8 mouse cellular contexts compared by ENCODE assay signal in the genomic region with DNA sequence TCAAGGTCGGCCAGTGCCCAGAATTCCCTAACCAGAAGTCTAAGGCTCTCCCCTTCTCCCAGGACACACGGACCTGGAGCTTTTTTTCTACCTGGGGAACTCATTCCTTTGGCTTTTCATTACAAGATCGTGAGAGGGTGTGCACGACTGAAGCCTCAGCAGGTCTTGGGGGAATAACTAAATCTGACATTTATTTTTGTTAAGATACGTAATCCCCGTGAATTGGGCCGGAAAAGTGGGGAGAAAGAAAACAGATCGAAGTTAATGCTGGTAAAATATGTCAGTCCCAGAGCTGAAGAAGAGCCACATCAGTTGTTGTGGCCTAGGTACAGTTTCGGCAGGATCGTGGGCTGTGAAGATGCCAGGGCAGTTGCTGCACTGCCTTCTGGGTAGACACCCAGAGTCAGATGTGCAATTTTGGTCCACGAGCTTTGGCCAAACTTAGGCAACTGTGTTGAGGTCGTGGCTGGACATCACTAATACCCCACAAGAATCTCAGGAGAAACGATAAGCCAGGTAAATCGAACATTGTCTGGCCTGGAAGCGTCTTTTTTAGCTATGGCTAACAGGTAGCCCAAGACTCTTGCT. TPM values are rescaled to one million over a fixed set of nuclear protein-coding genes. Genes with fewer than 3 reads are reported as not detected.
DNase-seq lines count a peak whose midpoint lies in the region; TF ChIP-seq lines count a peak whose summit lies in the region.

No protein-coding gene starts in this region.

- H3K9me3 ChIP-seq in midbrain, embryonic 10.5 days (replicated peaks), result no peaks in the 10 kb centered on the region

- H3K4me3 ChIP-seq in lung, adult 2 months (replicated peaks; ENCODE audit: extremely low read depth, low read depth, low read length), result peak overlapping the region; percentile 82
- peak overlapping the region; percentile 76 for H3K4me3 ChIP-seq in cortical plate, adult 2 months (ENCODE audit: insufficient read depth, low read length)
- H3K4me3 ChIP-seq in midbrain, embryonic 10.5 days, result peak overlapping the region; percentile 88

- peak; percentile 25; the same call in 1 of the 2 replicates for TF ChIP-seq POLR2A in lung, adult 2 months (IDR thresholded peaks at IDR 0.05; ENCODE audit: borderline replicate concordance, extremely low read depth, low read depth, low read length)
- peak; percentile 32; the same call in 1 of the 2 replicates for TF ChIP-seq POLR2A in cortical plate, adult 2 months (IDR thresholded peaks at IDR 0.05; ENCODE audit: extremely low read depth, insufficient read depth, low read length)

- DNase-seq in lung, adult 2 months, result peak; percentile 25
- no peak for DNase-seq in lung, postnatal 10 days
- DNase-seq in heart, postnatal 10 days, result peak; percentile 37 to 41
- no peak for DNase-seq in midbrain, embryonic 10.5 days (ENCODE audit: low spot score)
- DNase-seq in right cerebral cortex, adult 18-20 months, result no peak
- no peak for DNase-seq in adrenal gland, postnatal 36 days
- DNase-seq in left cerebral cortex, postnatal 4 days, result no peak

- no peaks in the 10 kb centered on the region for H3K27me3 ChIP-seq in midbrain, embryonic 10.5 days (ENCODE audit: low read depth, poor library complexity, severe bottlenecking)

- peak overlapping the region; percentile 88 for H3K27ac ChIP-seq in cortical plate, adult 2 months (ENCODE audit: insufficient read depth, low read length)
- H3K27ac ChIP-seq in midbrain, embryonic 10.5 days (replicated peaks), result peak overlapping the region; percentile 93

- no peaks in the 10 kb centered on the region for H3K36me3 ChIP-seq in midbrain, embryonic 10.5 days

- H3K4me1 ChIP-seq in lung, adult 2 months (ENCODE audit: control insufficient read depth, insufficient read depth, low read length), result peaks cover 3% of the 10 kb centered on the region
- peaks cover 7% of the 10 kb centered on the region for H3K4me1 ChIP-seq in cortical plate, adult 2 months (ENCODE audit: control insufficient read depth, insufficient read depth, low read length)
- peaks cover 26% of the 10 kb centered on the region for H3K4me1 ChIP-seq in midbrain, embryonic 10.5 days

- 32% methylated on average over 15 of the region's 15 CpGs for WGBS in lung, adult 2 months
- 39% methylated on average over 15 of the region's 15 CpGs for WGBS in midbrain, embryonic 10.5 days

- TF ChIP-seq CTCF in lung, adult 2 months (IDR thresholded peaks at IDR 0.05; ENCODE audit: insufficient read depth, low read length), result no peak
- no peak for TF ChIP-seq CTCF in cortical plate, adult 2 months (IDR thresholded peaks at IDR 0.05; ENCODE audit: extremely low read depth, insufficient read depth, low read length)

- intact Hi-C loops in heart, postnatal 10 days (cut with DNase I), result loop anchor here (2.0 to 5.0 kb wide), 3 partner anchors 49 to 219 kb away; a partner anchor contains a TSS
- intact Hi-C loops in left cerebral cortex, postnatal 4 days (cut with DNase I), result loop anchor here (5.0 kb wide), 1 partner anchor 219 kb away; no protein-coding TSS in a partner anchor

RNA-seq across cellular contexts. Expression of a gene that starts 0.7 kb away (rescaled TPM):
- polyA plus RNA-seq in lung, adult 2 months (2012; rRNA removed), result 15.5 and 20.8 TPM in 2 replicates
- polyA plus RNA-seq in cortical plate, adult 2 months (2012; rRNA removed), result 44.5 and 44.9 TPM in 2 replicates
- 10 to 100 TPM; 27.3 to 30.8 TPM for total RNA-seq in heart, postnatal 10 days (2021)
- polyA plus RNA-seq in midbrain, embryonic 10.5 days (2016; fragmentation: Nextera tagmentation; extraction: Ambion mirVana), result 20.4 and 24.4 TPM in 2 replicates
- total RNA-seq in adrenal gland, postnatal 36 days (2021), result 10 to 100 TPM; 19.2 to 37.3 TPM
- total RNA-seq in left cerebral cortex, postnatal 4 days (2021), result 10 to 100 TPM; 53.5 to 62.2 TPM

RNA-seq across cellular contexts. Expression of a gene that starts 49.5 kb away (rescaled TPM):
- polyA plus RNA-seq in lung, adult 2 months (2012; rRNA removed), result 42.1 and 51.4 TPM in 2 replicates
- polyA plus RNA-seq in cortical plate, adult 2 months (2012; rRNA removed), result 25.4 and 26.9 TPM in 2 replicates
- total RNA-seq in heart, postnatal 10 days (2021), result 10 to 100 TPM; 17.8 to 25.2 TPM
- polyA plus RNA-seq in midbrain, embryonic 10.5 days (2016; fragmentation: Nextera tagmentation; extraction: Ambion mirVana), result 10.1 and 13.6 TPM in 2 replicates
- total RNA-seq in adrenal gland, postnatal 36 days (2021), result 10 to 100 TPM; 31.2 to 62.6 TPM
- total RNA-seq in left cerebral cortex, postnatal 4 days (2021), result 10 to 100 TPM; 27.7 to 29.6 TPM

RNA-seq across cellular contexts. Expression of a gene that starts 51.9 kb away (rescaled TPM):
- 3.2 and 3.4 TPM in 2 replicates for polyA plus RNA-seq in lung, adult 2 months (2012; rRNA removed)
- polyA plus RNA-seq in cortical plate, adult 2 months (2012; rRNA removed), result 3.2 and 4.1 TPM in 2 replicates
- 1 to 10 TPM in 1 of 2 experiments, under 1 TPM in 1; 0.62 to 1.2 TPM for total RNA-seq in heart, postnatal 10 days (2021)
- polyA plus RNA-seq in midbrain, embryonic 10.5 days (2016; fragmentation: Nextera tagmentation; extraction: Ambion mirVana), result 0.07 and 0.21 TPM in 2 replicates
- total RNA-seq in adrenal gland, postnatal 36 days (2021), result 1 to 10 TPM; 1.9 to 2.4 TPM
- total RNA-seq in left cerebral cortex, postnatal 4 days (2021), result under 1 TPM; 0.08 TPM

Comparison
In these comparisons a context has a peak if more than half of its experiments do, and no peak if none do; other contexts are left out.
1. DNase-seq: peak in lung, adult 2 months (single experiment) and heart, postnatal 10 days (2 of 2); none in lung, postnatal 10 days (single experiment), midbrain, embryonic 10.5 days (single experiment), right cerebral cortex, adult 18-20 months (single experiment), adrenal gland, postnatal 36 days (0 of 2) and left cerebral cortex, postnatal 4 days (single experiment).
2. Peak in every context shown above with its lines, with median percentiles within 50 percentile points of each other: H3K4me3 ChIP-seq.